Mouse (Mus musculus): ENCODE data around the gene Slc17a3.

DNA sequence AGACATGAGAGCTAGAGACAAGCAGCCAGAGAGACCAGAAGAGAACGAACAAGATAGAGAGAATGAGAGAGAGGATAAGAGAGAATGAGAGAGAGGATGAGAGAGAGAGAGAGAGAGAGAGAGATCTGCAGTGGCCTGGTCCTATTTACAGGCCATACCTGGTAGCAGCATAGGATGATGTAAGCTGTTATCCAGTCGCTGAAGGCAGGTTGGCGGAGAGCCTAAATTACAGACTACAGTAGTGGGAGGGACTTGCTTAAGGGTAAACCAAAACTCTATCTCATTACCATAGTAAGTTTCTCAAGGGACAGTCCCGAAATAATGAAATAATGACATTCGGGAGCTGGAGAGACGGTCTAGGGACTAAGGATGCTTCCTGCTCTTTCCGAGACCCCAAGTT, 28.2 kb downstream of the Slc17a3 start, which contains the start of gene Slc17a1:
- TF ChIP-seq CTCF (IDR thresholded peaks at IDR 0.05; ENCODE audit: low read depth): no peak
- no peak for TF ChIP-seq EP300 (IDR thresholded peaks at IDR 0.05; ENCODE audit: low read depth)
